Mouse (Mus musculus) T-cell, adult 66 days (primary cell): ENCODE data around the gene Phf11a. TPM values are rescaled to one million over a fixed set of nuclear protein-coding genes. Genes with fewer than 3 reads are reported as not detected.

Experiments
- total RNA-seq, 2 experiments: library from RNA; stranded (reverse); gene quantifications; 3 replicates in 1 of 2; 4 replicates in 1 of 2; pipeline ENCODE4 v1.2.4; 2023

Phf11a gene
- 1 to 10 TPM; 5.6 to 7.0 TPM for total RNA-seq

GRCm38 (mm10) chr14:59297391-59297790 is at the start of gene Phf11a:
Phf11a (minus strand) TSS chr14:59297522.

GRCm38 (mm10) chr14:59341189-59341588 is 43.9 kb upstream of the Phf11a start, which contains the start of gene Phf11b:
Phf11b (minus strand) TSS chr14:59341351.

GRCm38 (mm10) chr14:59260056-59260455 is 37.3 kb downstream of the Phf11a start, which contains the start of gene Gm6904:
Gm6904 (minus strand) TSS chr14:59260216.

Other genes with a start within 250 kb of the Phf11a start
- gene 1700129C05Rik, start 154.6 kb downstream of the Phf11a start, total RNA-seq, result not detected
- not detected for gene Gm5142, start 118.8 kb downstream of the Phf11a start, total RNA-seq
- 10 to 100 TPM; 95.2 to 96.2 TPM for gene Rcbtb1, start 96.3 kb downstream of the Phf11a start, total RNA-seq
- gene Gm6904, start 37.3 kb downstream of the Phf11a start, total RNA-seq, result 1 to 10 TPM; 4.9 to 9.4 TPM
- 10 to 100 TPM; 35.7 to 46.0 TPM for gene Phf11b, start 43.8 kb upstream of the Phf11a start, total RNA-seq
- 10 to 100 TPM; 12.6 to 13.3 TPM for gene Phf11d, start 67.9 kb upstream of the Phf11a start, total RNA-seq
- 10 to 100 TPM; 17.4 to 21.0 TPM for gene Phf11c, start 97.9 kb upstream of the Phf11a start, total RNA-seq
- gene Setdb2, start 143.4 kb upstream of the Phf11a start, total RNA-seq, result 10 to 100 TPM; 39.9 to 49.5 TPM
- gene Cab39l, start 143.4 kb upstream of the Phf11a start, total RNA-seq, result 10 to 100 TPM; 27.3 to 35.5 TPM